Mouse (Mus musculus) liver, adult 2 months (tissue): ENCODE measurements around the gene Rangrf. TPM values are rescaled to one million over a fixed set of nuclear protein-coding genes. Genes with fewer than 3 reads are reported as not detected.

Experiments used
- DNase-seq: peaks from one replicate; pipeline ENCODE4 v3.0.0-alpha.2; 2011; ENCODE audit warnings: low read depth, low spot score; ENCODE audit errors: extremely low read depth
- H3K27ac ChIP-seq: fragments of 200-500 bp; replicated peaks from 2 replicates; pipeline ENCODE4 v1.5.1; 2012; ENCODE audit warnings: low read depth, mild to moderate bottlenecking, control low read depth, inconsistent platforms, low read length; ENCODE audit not compliant: insufficient read depth
- H3K27me3 ChIP-seq: fragments of 200-500 bp; 2 replicates; pipeline ENCODE4 v1.6.1; 2012; ENCODE audit warnings: mild to moderate bottlenecking, moderate library complexity, low read length, inconsistent platforms; ENCODE audit not compliant: control insufficient read depth, insufficient read depth
- H3K36me3 ChIP-seq: fragments of 200-500 bp; 2 replicates; pipeline ENCODE4 v1.6.1; 2012; ENCODE audit warnings: low read length, inconsistent platforms; ENCODE audit not compliant: control insufficient read depth, insufficient read depth
- H3K4me1 ChIP-seq: fragments of 200-500 bp; 2 replicates; pipeline ENCODE4 v1.6.1; 2011; ENCODE audit warnings: low read length; ENCODE audit not compliant: control insufficient read depth, insufficient read depth
- H3K4me3 ChIP-seq: fragments of 200-500 bp; 2 replicates; pipeline ENCODE4 v1.5.1; 2011; ENCODE audit warnings: low read depth, mild to moderate bottlenecking, control low read depth, low read length, moderate library complexity; ENCODE audit not compliant: insufficient read depth
- H3K79me2 ChIP-seq: fragments of 200-500 bp; 2 replicates; pipeline ENCODE4 v1.6.1; 2012; ENCODE audit warnings: inconsistent platforms, mild to moderate bottlenecking, low read length, moderate library complexity; ENCODE audit not compliant: control insufficient read depth, insufficient read depth
- H3K9ac ChIP-seq: fragments of 200-500 bp; 2 replicates; pipeline ENCODE4 v1.6.1; 2012; ENCODE audit warnings: low read depth, mild to moderate bottlenecking, control low read depth, inconsistent platforms, low read length
- CTCF ChIP-seq: fragments of 200-500 bp; IDR thresholded peaks from 2 replicates; pipeline ENCODE4 v1.5.1; 2011; ENCODE audit warnings: low read depth, low read length, control low read depth
- POLR2A ChIP-seq: fragments of 200-500 bp; IDR thresholded peaks from 2 replicates; pipeline ENCODE4 v1.6.1; 2011; ENCODE audit warnings: low read length, control low read depth; ENCODE audit not compliant: insufficient read depth; ENCODE audit errors: extremely low read depth
- WGBS: fragments of 180-500 bp; shearing (Covaris S2); methylation state at CpG from one replicate; pipeline ENCODE4 v1.1.7; 2018; 5-methylcytosine and 5-hydroxymethylcytosine counted together
- polyA plus RNA-seq: library from polyadenylated mRNA; depleted of rRNA; stranded (reverse); fragments of >200 nt; gene quantifications from 2 replicates; pipeline ENCODE4 v1.2.3, GENCODE M21; 2012; rRNA removed
- total RNA-seq: library from RNA; depleted of rRNA; stranded (reverse); fragments of >200 nt; gene quantifications from 2 replicates; pipeline ENCODE4 v1.2.3, GENCODE M21; 2014; rRNA removed

The Rangrf gene
- total and polyA plus RNA-seq, 2 experiments: 3.1 to 5.5 TPM

DNA sequence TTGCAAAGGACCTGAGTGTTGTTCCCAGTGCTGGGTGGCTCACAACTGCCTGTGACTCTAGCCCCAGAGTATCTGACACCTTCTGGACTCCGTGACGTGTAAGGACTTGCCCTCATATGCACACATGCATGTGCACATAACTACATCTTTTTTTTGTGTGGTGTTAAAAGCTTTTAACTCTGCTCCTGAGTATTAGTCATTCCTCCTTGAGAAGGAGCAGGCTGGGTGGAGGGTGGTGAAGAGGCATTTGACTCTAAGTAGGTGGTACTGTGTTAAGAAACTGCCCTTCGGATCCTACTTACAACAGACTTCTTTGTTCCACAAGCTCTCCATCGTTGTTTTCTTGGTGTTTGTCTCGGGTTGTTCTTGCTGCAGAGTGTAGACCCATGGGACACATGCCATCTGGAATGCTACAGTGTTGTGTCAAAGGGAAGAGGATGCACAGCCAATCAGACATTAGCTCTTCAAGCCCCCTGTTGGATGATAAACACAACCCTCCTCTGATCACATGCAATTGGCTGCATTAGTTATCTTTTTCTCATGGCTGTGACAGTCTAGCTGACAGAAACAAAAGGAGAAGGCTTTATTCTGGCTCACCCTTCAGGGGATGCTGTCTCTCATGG is 41.0 kb downstream of the Rangrf start:
- no peak for TF ChIP-seq POLR2A
- TF ChIP-seq CTCF: no peak
- Histone ChIP-seq H3K36me3 (no peaks in the 10 kb centered on the region), H3K4me3 (no peak overlapping the region), H3K79me2 (no peaks in the 10 kb centered on the region), H3K27me3 (no peaks in the 10 kb centered on the region), H3K27ac (no peak overlapping the region), H3K4me1 (no peaks in the 10 kb centered on the region), H3K9ac (no peak overlapping the region)
- 79% methylated on average over 5 of the region's 5 CpGs for WGBS
- no peak for DNase-seq

DNA sequence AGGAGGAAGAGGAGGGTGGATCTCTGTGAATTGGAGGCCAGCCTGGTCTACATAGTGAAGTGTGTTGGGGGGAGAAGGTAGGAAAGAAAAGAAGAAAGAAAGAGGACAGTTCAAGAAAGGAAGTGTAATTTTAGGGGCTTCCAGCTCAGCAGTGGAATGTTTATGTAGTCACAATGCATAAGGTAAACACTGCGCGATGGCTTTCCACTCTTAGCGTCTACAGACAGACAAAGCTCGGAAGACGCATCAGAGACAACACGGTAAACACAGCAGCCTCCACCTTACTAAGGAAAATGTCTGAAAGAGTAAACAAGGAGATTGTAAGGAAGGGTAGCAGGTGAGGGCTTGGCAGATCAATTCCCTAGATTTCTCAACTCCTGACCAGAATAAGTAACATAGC is 45.0 kb downstream of the Rangrf start:
- Histone ChIP-seq H3K9ac (no peak overlapping the region), H3K36me3 (no peaks in the 10 kb centered on the region), H3K4me3 (no peak overlapping the region), H3K79me2 (no peaks in the 10 kb centered on the region), H3K27ac (no peak overlapping the region), H3K27me3 (no peaks in the 10 kb centered on the region), H3K4me1 (no peaks in the 10 kb centered on the region)
- WGBS: 35% methylated on average over 6 of the region's 6 CpGs
- TF ChIP-seq CTCF (no peak), POLR2A (no peak)
- DNase-seq: no peak

DNA sequence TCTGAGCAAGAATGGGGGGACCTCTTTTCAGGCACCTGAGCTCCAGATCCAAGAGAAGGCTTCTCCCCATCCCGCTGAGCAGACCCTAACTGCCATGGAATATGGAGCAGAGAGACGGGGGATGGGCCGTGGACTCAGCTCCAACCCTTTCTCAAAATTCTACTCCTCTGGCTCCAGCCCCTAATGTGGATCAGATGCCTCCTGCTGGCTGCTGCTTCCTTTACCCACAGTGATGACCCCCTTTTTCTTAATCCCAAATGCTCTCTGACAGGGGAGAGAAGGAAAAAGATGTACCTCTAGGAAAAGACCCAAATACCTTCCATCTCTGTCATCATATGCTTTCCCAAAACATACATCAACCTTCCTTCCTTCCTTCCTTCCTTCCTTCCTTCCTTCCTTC is 48.0 kb downstream of the Rangrf start, which contains the start of gene Odf4:
Gene Odf4, minus strand, starts transcription at position 101 of the 400 bp plus-strand sequence.
- 90% methylated on average over 3 of the region's 3 CpGs for WGBS
- H3K4me3 ChIP-seq: no peak within 1 kb of the TSS

DNA sequence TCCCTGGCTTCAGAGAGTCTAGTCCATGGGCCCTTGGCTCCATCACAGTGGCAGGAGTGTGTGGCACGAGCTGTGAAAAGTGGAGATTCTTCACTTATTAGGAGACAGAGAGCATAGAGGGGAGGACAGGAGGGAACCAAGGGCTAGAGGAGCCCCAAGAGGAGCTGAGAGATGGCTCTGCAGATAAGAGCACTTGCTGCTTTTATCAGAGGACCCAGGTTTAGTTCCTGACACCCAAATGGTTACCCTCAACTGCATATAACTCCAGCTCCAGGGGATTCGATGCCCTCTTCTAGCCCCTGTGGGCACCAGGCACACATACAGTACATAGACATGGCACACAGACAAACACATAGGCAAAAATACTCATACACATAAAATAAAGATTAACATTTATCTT is 50.2 kb downstream of the Rangrf start:
- no peak overlapping the region for H3K27ac ChIP-seq
- TF ChIP-seq POLR2A: no peak
- TF ChIP-seq CTCF: no peak
- WGBS: 89% methylated on average over 2 of the region's 2 CpGs

More for the DNA sequence above, 48.0 kb downstream of the Rangrf start, which contains the start of gene Odf4:
- Histone ChIP-seq H3K9ac (no peak within 1 kb of the TSS), H3K27ac (no peak within 1 kb of the TSS), H3K4me1 (no peaks in the 10 kb centered on the region), H3K36me3 (no peaks in the 10 kb centered on the region), H3K27me3 (no peaks in the 10 kb centered on the region), H3K79me2 (no peaks in the 10 kb centered on the region)
- no peak for DNase-seq
- TF ChIP-seq CTCF (no peak), POLR2A (no peak)

DNA sequence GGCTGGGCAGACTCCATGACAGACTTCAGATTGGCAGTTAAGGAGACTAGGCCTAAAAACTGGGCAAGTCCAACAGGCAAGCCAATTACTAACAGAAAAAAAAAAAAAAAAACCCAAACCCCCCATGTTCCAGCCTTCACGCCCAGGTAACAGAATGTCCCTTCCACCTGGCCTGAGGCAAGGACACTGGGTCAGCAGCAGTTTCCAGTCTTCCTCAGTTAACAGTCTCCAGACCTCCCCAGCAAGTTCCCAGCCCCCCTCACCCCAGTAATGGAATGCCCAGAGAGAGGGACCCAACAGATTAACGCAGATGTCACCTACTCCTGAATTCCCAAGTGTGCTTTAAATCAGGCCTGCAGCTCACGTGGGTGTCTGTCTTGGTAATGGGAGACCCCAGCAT is 51.8 kb downstream of the Rangrf start:
- Histone ChIP-seq H3K4me3 (no peak overlapping the region), H3K27me3 (no peaks in the 10 kb centered on the region), H3K4me1 (no peaks in the 10 kb centered on the region), H3K36me3 (no peaks in the 10 kb centered on the region), H3K27ac (no peak overlapping the region), H3K79me2 (no peaks in the 10 kb centered on the region), H3K9ac (no peak overlapping the region)
- DNase-seq: no peak
- WGBS: 90% methylated on average over 3 of the region's 3 CpGs
- no peak for TF ChIP-seq POLR2A
- no peak for TF ChIP-seq CTCF

More for the DNA sequence above, 50.2 kb downstream of the Rangrf start:
- Histone ChIP-seq H3K4me3 (no peak overlapping the region), H3K36me3 (no peaks in the 10 kb centered on the region), H3K27me3 (no peaks in the 10 kb centered on the region), H3K4me1 (no peaks in the 10 kb centered on the region), H3K9ac (no peak overlapping the region), H3K79me2 (no peaks in the 10 kb centered on the region)
- no peak for DNase-seq

Other genes with a start within 250 kb of the Rangrf start
- gene Ndel1, start 103.3 kb downstream of the Rangrf start, total RNA-seq: 41.3 and 45.8 TPM in 2 replicates
- 27.5 and 33.8 TPM in 2 replicates for gene Ndel1, start 103.3 kb downstream of the Rangrf start, polyA plus RNA-seq
- gene Rnf222, start 86.6 kb downstream of the Rangrf start, total RNA-seq: under 0.01 and 0.07 TPM in 2 replicates
- gene Rnf222, start 86.6 kb downstream of the Rangrf start, polyA plus RNA-seq: 0.11 TPM in 1 of 2 replicates, not detected in the other
- gene Rpl26, start 73.6 kb downstream of the Rangrf start, total RNA-seq: 1,005 and 1,133 TPM in 2 replicates
- gene Rpl26, start 73.6 kb downstream of the Rangrf start, polyA plus RNA-seq: 292 and 293 TPM in 2 replicates
- not detected in 2 replicates for gene Odf4, start 48.1 kb downstream of the Rangrf start, total RNA-seq
- gene Odf4, start 48.1 kb downstream of the Rangrf start, polyA plus RNA-seq: not detected in 2 replicates
- 2.4 and 3.2 TPM in 2 replicates for gene Arhgef15, start 17.7 kb downstream of the Rangrf start, total RNA-seq
- gene Arhgef15, start 17.7 kb downstream of the Rangrf start, polyA plus RNA-seq: 11.7 and 14.8 TPM in 2 replicates
- 0.28 and 0.81 TPM in 2 replicates for gene Slc25a35, start 7.1 kb downstream of the Rangrf start, total RNA-seq
- 2.4 and 2.5 TPM in 2 replicates for gene Slc25a35, start 7.1 kb downstream of the Rangrf start, polyA plus RNA-seq
- 7.0 and 9.4 TPM in 2 replicates for gene Pfas, start 33.3 kb upstream of the Rangrf start, total RNA-seq
- 4.9 and 5.0 TPM in 2 replicates for gene Pfas, start 33.3 kb upstream of the Rangrf start, polyA plus RNA-seq
- 2.6 and 5.0 TPM in 2 replicates for gene Ctc1, start 40.7 kb upstream of the Rangrf start, total RNA-seq
- gene Ctc1, start 40.7 kb upstream of the Rangrf start, polyA plus RNA-seq: 8.1 and 12.5 TPM in 2 replicates
- 0.37 and 1.2 TPM in 2 replicates for gene Aurkb, start 70.5 kb upstream of the Rangrf start, total RNA-seq
- 0.34 and 0.66 TPM in 2 replicates for gene Aurkb, start 70.5 kb upstream of the Rangrf start, polyA plus RNA-seq
- gene Borcs6, start 84.5 kb upstream of the Rangrf start, total RNA-seq: 6.1 and 6.5 TPM in 2 replicates
- 10.5 and 11.2 TPM in 2 replicates for gene Borcs6, start 84.5 kb upstream of the Rangrf start, polyA plus RNA-seq
- 1.8 and 2.2 TPM in 2 replicates for gene Tmem107, start 95.6 kb upstream of the Rangrf start, total RNA-seq
- 3.3 and 4.7 TPM in 2 replicates for gene Tmem107, start 95.6 kb upstream of the Rangrf start, polyA plus RNA-seq
- gene Vamp2, start 113.3 kb upstream of the Rangrf start, total RNA-seq: 5.2 and 6.4 TPM in 2 replicates
- 21.7 and 36.9 TPM in 2 replicates for gene Vamp2, start 113.3 kb upstream of the Rangrf start, polyA plus RNA-seq
- gene Per1, start 120.0 kb upstream of the Rangrf start, total RNA-seq: 8.0 and 9.0 TPM in 2 replicates
- gene Per1, start 120.0 kb upstream of the Rangrf start, polyA plus RNA-seq: 4.6 and 6.9 TPM in 2 replicates
- not detected in 2 replicates for gene Hes7, start 145.2 kb upstream of the Rangrf start, total RNA-seq
- gene Hes7, start 145.2 kb upstream of the Rangrf start, polyA plus RNA-seq: 0.05 TPM in 1 of 2 replicates, not detected in the other
- 0.13 TPM in 1 of 2 replicates, not detected in the other for gene 9130213A22Rik, start 147.4 kb upstream of the Rangrf start, total RNA-seq
- gene 9130213A22Rik, start 147.4 kb upstream of the Rangrf start, polyA plus RNA-seq: 0.05 and 0.10 TPM in 2 replicates
- not detected in 2 replicates for gene Aloxe3, start 150.7 kb upstream of the Rangrf start, total RNA-seq
- gene Aloxe3, start 150.7 kb upstream of the Rangrf start, polyA plus RNA-seq: 0.09 TPM in 1 of 2 replicates, not detected in the other
- not detected in 2 replicates for gene Alox12b, start 181.8 kb upstream of the Rangrf start, total RNA-seq
- not detected in 2 replicates for gene Alox12b, start 181.8 kb upstream of the Rangrf start, polyA plus RNA-seq
- not detected in 2 replicates for gene Alox8, start 222.7 kb upstream of the Rangrf start, total RNA-seq
- gene Alox8, start 222.7 kb upstream of the Rangrf start, polyA plus RNA-seq: not detected in 2 replicates